Mouse (Mus musculus) right cerebral cortex, postnatal 14 days (tissue): ENCODE measurements at regions not wholly inside any gene's neighbourhood (a gene's known extent, or its start where the extent isn't known, plus 50 kb on each side); places are given as distances from the start of the nearest gene placed in this dataset.
"Not testable (repeated sequence)": the region's sequence is repeated elsewhere in the genome, so short reads cannot be mapped to it uniquely, and the experiment has no call there.

Source experiments
- DNase-seq: peaks from one replicate; pipeline ENCODE4 v3.0.0; 2022

DNA sequence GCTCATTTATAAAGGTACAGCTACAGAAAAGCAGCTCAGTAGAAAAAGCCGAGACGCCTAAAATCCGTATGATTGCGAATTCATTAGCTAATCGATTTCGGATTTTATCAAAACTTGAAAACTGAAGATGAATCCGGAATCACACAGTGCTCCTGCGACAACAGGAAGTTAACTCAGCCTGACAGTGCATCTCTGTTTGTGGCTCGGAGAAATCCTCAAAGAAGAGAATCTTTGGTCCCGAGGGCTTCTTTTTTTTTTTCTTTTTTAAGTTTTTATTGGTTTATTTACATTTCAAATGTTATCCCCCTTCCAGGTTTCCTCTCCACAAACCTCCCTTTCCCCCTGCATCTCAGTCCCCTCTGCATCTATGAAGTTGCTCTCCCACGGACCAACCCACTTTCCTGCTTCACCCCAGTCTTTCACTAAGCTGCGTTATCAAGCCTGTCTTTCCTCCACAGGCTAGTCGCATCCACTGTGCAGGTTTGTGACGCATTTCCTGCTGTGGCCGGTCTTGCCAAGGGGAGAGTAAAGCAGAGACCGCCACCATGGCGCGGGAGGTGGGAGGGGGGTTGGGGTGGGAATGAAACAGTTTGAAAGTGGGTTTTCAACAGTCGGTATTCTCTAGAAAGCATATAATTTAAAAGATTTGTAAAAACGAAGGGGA, 593.4 kb upstream of the Snrpn start:
- DNase-seq, result peak; percentile 24

DNA sequence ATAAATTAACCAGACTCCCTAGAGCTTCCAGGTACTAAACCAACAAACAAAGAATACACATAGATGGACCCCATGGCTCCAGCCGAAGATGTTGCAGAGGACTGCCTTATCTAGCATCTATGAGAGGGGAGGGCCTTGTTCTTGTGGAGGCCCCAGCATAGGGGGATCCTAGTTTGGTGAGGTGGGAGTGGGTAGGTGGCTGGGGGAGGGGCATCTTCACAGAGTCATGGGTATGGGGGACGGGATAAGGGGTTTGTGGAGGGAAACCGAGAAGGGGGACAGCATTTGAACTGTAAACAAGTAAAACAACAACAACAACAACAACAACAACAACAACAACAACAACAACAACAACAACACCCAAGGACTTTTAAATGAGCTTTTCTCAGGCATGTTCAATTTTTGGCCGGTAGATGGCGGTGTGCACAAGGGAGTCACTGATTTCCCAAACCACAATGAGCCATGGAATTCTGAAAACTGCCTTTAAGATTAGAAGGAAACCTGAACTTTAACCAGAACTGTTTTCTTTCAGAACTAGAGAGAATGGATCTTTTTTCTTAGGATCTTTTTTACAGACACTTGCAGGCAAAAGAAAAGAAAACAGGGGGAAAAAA, 588.2 kb upstream of the Snrpn start:
- DNase-seq, result not testable (repeated sequence)
